Mouse (Mus musculus): ENCODE measurements around the gene Sart1.

- no peak for TF ChIP-seq ZC3H11A (IDR thresholded peaks at IDR 0.05; ENCODE audit: borderline replicate concordance, low read depth, low read length)
- TF ChIP-seq ZNF384 (IDR thresholded peaks at IDR 0.05; ENCODE audit: low read depth, low read length) = no peak
- no peak for TF ChIP-seq CHD2 (IDR thresholded peaks at IDR 0.05; ENCODE audit: low read depth, low read length)
- no peak for TF ChIP-seq MAFK (IDR thresholded peaks at IDR 0.05; ENCODE audit: insufficient read depth, low read depth, low read length)
Measured at GRCm38 (mm10) chr19:5409068-5409467, 20.6 kb upstream of the Sart1 start.

All from ES-E14 (cell line).